Mouse (Mus musculus): Measurements from ENCODE around the gene Zfp580. TPM values are rescaled to one million over a fixed set of nuclear protein-coding genes. Genes with fewer than 3 reads are reported as not detected.
A peak's percentile ranks its signal among the peaks of the same experiment; 100 is the strongest.
"Not testable (repeated sequence)": the region's sequence is repeated elsewhere in the genome, so short reads cannot be mapped to it uniquely, and the experiment has no call there.

Zfp580 gene
- polyA plus RNA-seq, 1 experiment from 2014 or later, result 101 TPM

DNA sequence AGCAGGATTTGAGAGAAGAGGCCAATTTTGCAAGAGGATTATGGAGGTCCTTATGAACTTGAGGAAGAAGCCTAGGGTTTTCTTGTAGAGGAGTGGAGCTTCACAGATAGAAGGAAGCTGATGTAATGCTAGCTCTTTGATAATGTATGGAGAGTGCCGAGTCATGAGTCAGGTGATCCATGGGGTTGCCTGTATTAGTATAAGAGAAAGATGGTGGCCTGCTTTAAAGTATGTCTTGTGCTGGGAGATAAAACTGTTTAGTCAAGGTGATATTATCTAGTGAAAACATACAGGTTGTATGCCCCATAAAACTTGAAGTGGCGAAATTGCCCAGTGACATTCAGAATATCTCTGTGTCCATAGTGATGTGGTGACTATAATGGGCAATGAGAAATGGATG lies 25.6 kb downstream of the Zfp580 start:
- no peak overlapping the region for H3K4me2 ChIP-seq
- H3K27me3 ChIP-seq (replicated peaks), result no peaks in the 10 kb centered on the region
- H3K36me3 ChIP-seq, result peaks cover 63% of the 10 kb centered on the region
- H3K9ac ChIP-seq (replicated peaks), result no peak overlapping the region
- peaks cover 13% of the 10 kb centered on the region for H3K4me1 ChIP-seq
- 87% methylated on average over 2 of the region's 2 CpGs for WGBS
- H3K27ac ChIP-seq (replicated peaks), result no peak overlapping the region
- ATAC-seq (ENCODE audit: low FRiP score), result no peak
- no peak overlapping the region for H3K4me3 ChIP-seq (replicated peaks)
- no peaks in the 10 kb centered on the region for H3K9me3 ChIP-seq (replicated peaks)

DNA sequence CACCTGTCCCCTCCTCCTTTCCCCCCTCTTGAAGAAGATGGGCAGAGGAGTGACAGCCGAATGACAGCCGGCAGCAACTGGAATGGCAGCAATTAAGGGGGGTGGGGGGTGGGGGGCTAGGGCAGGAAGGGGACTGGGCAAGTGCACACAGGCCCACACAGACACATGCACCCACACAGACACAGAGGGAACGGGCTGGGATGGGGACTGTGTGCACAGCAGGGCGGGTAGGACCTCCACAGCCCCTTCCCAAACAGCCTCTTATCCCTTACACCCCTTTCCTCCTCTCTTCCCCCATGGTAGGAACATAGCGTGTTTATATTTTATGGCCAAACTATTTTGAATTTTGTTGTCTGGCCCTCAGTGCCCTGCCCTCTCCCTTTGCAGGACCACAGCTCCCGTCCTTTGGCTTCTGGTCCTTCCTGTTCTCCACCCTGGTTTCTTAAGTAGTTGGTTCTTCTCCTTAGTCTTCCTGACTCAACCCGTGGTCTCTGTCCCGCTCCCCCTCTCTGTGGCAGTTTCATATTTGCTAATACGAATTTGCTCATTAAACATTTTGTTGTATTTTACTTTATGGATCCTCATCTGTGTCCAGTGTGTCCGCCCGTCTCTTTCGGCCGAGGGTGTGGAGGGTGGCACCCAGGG lies 28.1 kb downstream of the Zfp580 start:
- Histone ChIP-seq H3K36me3 (peaks cover 46% of the 10 kb centered on the region), H3K9ac (replicated peaks) (peak overlapping the region; percentile 96; the same call in 1 of the 2 replicates)
- WGBS, result 51% methylated on average over 10 of the region's 13 CpGs

DNA sequence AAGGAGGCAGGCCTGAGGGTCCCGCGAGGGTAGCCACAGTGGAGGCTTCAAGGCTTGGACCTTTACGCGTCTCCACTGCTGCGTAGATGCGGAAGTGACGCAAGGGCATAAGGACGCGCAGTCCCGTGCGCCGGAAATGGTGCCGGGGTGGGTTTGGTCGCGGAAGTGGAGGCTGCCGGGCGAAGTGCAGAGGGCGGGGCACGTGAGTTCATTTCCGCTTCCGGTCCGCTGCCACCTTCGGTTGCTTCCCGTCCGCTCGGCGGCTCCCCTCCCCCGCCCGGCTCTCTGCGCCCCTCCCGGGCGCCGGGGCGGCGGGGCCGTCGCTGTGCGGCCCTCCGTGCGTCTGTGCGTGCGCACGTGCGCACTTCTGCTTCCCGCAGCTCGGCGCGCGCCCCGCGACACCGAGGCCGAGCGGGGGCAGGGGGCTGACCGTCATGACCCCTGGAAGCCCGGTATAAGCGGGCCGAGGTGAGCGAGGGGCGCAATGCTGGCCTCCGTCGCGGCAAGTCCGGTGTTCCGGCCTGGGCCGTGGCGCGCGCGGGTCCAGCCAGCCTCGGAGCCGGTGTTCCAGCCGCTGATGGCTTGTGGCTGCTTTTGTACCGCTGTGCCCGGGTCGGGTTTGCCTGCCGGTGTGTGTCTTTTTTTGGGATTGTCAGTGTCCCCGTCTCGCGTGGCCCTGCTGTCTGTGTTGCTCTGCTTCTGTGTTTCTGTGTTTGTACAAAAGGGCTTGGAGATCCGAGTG lies 28.8 kb downstream of the Zfp580 start, which contains the start of gene Epn1:
TSS of gene Epn1 (plus strand) at position 226 of the 742 bp plus-strand sequence.
- Histone ChIP-seq H3K27ac (replicated peaks) (peak within 1 kb of the TSS; percentile 88), H3K4me1 (peaks cover 32% of the 10 kb centered on the region), H3K36me3 (peaks cover 39% of the 10 kb centered on the region), H3K4me2 (peak within 1 kb of the TSS; percentile 67), H3K4me3 (replicated peaks) (peak within 1 kb of the TSS; percentile 94), H3K27me3 (replicated peaks) (no peaks in the 10 kb centered on the region), H3K9ac (replicated peaks) (peak within 1 kb of the TSS; percentile 96), H3K9me3 (replicated peaks) (no peaks in the 10 kb centered on the region)
- ATAC-seq (ENCODE audit: low FRiP score), result peak; percentile 96
- under 1% methylated on average over 78 of the region's 81 CpGs for WGBS

More for the DNA sequence above, 28.1 kb downstream of the Zfp580 start:
- peaks cover 30% of the 10 kb centered on the region for H3K4me1 ChIP-seq
- H3K27ac ChIP-seq (replicated peaks), result peak overlapping the region; percentile 88
- H3K27me3 ChIP-seq (replicated peaks); H3K9me3 ChIP-seq (replicated peaks): not testable (repeated sequence)
- peak overlapping the region; percentile 67 for H3K4me2 ChIP-seq
- peak overlapping the region; percentile 94 for H3K4me3 ChIP-seq (replicated peaks)
- peak; percentile 48 for ATAC-seq (ENCODE audit: low FRiP score)

DNA sequence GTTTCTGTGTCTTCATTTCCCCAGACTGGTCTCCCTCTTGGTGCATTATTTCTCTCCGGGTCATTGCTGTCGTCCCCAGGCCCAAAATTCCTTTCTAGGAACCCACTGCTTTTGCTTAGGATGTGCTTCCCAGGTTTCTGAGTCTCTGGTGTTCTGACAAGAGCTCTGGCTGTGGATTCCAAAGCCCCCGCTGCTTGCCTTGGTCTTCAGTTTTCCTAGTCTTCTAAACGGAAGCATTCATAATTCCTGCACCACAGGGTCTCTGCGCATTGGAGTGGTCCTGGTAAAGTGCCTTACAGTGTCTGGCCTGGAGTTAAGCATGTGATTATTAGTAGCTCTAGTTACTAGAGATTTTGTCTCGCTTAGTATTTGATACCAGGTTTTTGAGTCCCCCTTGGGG lies 29.5 kb downstream of the Zfp580 start:
- H3K9me3 ChIP-seq (replicated peaks), result no peaks in the 10 kb centered on the region
- H3K4me3 ChIP-seq (replicated peaks), result peak overlapping the region; percentile 94
- peak overlapping the region; percentile 67 for H3K4me2 ChIP-seq
- peaks cover 37% of the 10 kb centered on the region for H3K4me1 ChIP-seq
- H3K9ac ChIP-seq (replicated peaks), result peak overlapping the region; percentile 96
- ATAC-seq (ENCODE audit: low FRiP score), result no peak
- H3K36me3 ChIP-seq, result peaks cover 39% of the 10 kb centered on the region
- no peaks in the 10 kb centered on the region for H3K27me3 ChIP-seq (replicated peaks)
- 17% methylated on average over 6 of the region's 6 CpGs for WGBS
- peak overlapping the region; percentile 88 for H3K27ac ChIP-seq (replicated peaks)

DNA sequence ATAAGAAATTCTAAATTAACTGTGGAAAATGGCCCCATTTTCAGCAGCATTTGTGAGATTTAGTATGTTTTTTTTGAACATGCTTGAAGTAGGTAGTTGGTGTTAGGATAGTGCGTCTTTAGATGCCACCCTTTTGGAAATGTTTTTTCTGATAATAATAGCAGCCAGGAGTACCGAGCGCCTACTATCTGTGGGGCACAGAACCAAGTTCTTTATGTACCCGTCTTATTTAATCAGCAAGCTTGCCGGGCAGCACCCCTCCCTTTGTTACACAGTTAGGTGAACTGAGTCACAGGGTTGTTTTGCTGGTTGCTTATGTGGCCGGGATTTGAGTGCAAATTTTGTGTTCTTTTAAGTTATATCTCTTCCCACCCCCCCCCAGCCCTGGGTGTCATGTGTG lies 29.9 kb downstream of the Zfp580 start:
- Histone ChIP-seq H3K36me3 (peaks cover 36% of the 10 kb centered on the region), H3K27me3 (replicated peaks) (no peaks in the 10 kb centered on the region), H3K9ac (replicated peaks) (peak overlapping the region; percentile 96), H3K9me3 (replicated peaks) (no peaks in the 10 kb centered on the region), H3K4me1 (peaks cover 37% of the 10 kb centered on the region), H3K4me3 (replicated peaks) (peak overlapping the region; percentile 94), H3K27ac (replicated peaks) (0 out of 2 replicates have a peak overlapping the region, but pooled peaks have one; percentile 88), H3K4me2 (peak overlapping the region; percentile 67)
- no peak for ATAC-seq (ENCODE audit: low FRiP score)
- 80% methylated on average over 6 of the region's 6 CpGs for WGBS

DNA sequence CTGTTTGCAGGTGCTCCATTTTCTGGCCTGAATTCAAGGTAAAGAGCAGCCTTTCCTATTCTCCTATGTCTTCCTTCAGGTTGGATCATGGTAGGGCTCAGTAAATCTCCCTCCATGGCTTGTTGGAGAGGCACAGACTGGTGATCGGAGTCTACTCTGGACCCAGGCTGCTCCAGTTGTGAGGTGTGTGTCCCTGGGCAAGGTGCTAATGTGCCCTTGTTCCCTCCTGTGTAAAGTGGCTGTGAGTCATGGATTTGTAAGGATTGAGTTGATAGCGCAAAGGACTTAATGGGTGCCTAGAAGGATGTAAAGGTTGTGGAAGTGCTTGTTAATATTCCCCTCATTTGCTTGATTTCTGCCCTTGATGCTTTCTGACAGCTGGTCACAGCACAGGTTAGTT lies 30.6 kb downstream of the Zfp580 start:
- H3K27ac ChIP-seq (replicated peaks), result no peak overlapping the region
- H3K4me2 ChIP-seq, result peak overlapping the region; percentile 67
- peaks cover 38% of the 10 kb centered on the region for H3K4me1 ChIP-seq
- H3K9ac ChIP-seq (replicated peaks), result no peak overlapping the region
- H3K9me3 ChIP-seq (replicated peaks), result no peaks in the 10 kb centered on the region
- peak overlapping the region; percentile 94; the same call in 1 of the 2 replicates for H3K4me3 ChIP-seq (replicated peaks)
- no peak for ATAC-seq (ENCODE audit: low FRiP score)
- H3K36me3 ChIP-seq, result peaks cover 29% of the 10 kb centered on the region
- WGBS, result 94% methylated on average over 2 of the region's 2 CpGs
- H3K27me3 ChIP-seq (replicated peaks), result no peaks in the 10 kb centered on the region

DNA sequence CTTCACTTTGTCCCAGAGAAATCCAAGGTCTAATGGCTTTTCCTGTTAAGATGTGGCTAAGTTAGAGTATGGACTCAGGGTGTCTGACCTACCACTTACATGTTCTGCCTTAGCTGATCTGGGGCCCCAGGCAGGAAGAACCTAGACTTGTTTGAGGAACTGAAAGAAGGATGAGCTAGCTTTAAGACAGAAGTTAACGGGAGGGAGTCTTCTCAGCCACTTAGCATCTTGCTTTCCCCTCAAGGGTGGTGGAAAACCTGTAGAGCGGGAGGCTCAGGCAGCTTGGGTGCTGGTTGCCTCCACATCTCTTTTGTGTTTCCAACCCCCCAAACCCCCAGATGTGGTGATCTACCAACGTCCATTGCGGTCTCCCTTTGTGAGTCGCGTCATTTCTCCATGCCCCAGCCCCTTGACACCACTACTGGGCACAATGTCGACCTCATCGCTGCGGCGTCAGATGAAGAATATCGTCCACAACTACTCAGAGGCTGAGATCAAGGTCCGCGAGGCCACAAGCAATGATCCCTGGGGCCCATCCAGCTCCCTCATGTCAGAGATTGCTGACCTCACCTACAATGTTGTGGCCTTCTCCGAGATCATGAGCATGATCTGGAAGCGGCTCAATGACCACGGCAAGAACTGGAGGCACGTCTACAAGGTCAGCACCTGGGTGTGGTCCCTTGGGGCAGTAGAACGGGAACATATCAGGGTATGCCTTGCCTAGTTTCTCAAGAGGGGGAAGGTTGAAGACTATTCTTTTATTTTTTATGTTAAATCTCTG lies 32.2 kb downstream of the Zfp580 start:
- Histone ChIP-seq H3K4me1 (peaks cover 49% of the 10 kb centered on the region), H3K27me3 (replicated peaks) (no peaks in the 10 kb centered on the region), H3K9ac (replicated peaks) (no peak overlapping the region), H3K4me3 (replicated peaks) (no peak overlapping the region), H3K27ac (replicated peaks) (no peak overlapping the region), H3K36me3 (peaks cover 14% of the 10 kb centered on the region), H3K4me2 (no peak overlapping the region), H3K9me3 (replicated peaks) (no peaks in the 10 kb centered on the region)
- 93% methylated on average over 18 of the region's 18 CpGs for WGBS
- no peak for ATAC-seq (ENCODE audit: low FRiP score)

DNA sequence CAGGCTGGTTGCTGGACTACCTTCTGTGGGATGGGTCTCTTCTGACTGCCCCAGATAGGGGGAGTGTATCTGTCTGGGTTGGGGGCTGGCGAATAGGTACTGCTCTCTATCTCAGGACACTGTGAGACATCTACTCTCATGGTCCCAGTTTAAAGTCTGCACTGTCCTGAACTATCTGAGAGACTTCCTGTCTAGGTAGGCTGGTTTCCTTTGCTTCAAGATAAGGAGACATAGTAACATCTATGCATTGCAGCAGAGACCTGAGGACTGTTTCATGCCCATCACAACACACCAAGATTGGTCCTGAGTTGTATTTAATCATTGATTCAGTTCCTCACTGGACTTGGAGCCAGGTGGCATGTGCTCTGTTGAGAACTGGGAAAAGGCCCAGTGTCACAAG lies 34.2 kb downstream of the Zfp580 start:
- no peaks in the 10 kb centered on the region for H3K9me3 ChIP-seq (replicated peaks)
- H3K27ac ChIP-seq (replicated peaks), result no peak overlapping the region
- no peak overlapping the region for H3K4me3 ChIP-seq (replicated peaks)
- H3K36me3 ChIP-seq, result peaks cover 15% of the 10 kb centered on the region; the same call in 1 of the 2 replicates
- WGBS, result 100% methylated on average over 1 of the region's 1 CpGs
- no peak overlapping the region for H3K9ac ChIP-seq (replicated peaks)
- ATAC-seq (ENCODE audit: low FRiP score), result no peak
- no peak overlapping the region for H3K4me2 ChIP-seq
- no peaks in the 10 kb centered on the region for H3K27me3 ChIP-seq (replicated peaks)
- peaks cover 49% of the 10 kb centered on the region for H3K4me1 ChIP-seq

DNA sequence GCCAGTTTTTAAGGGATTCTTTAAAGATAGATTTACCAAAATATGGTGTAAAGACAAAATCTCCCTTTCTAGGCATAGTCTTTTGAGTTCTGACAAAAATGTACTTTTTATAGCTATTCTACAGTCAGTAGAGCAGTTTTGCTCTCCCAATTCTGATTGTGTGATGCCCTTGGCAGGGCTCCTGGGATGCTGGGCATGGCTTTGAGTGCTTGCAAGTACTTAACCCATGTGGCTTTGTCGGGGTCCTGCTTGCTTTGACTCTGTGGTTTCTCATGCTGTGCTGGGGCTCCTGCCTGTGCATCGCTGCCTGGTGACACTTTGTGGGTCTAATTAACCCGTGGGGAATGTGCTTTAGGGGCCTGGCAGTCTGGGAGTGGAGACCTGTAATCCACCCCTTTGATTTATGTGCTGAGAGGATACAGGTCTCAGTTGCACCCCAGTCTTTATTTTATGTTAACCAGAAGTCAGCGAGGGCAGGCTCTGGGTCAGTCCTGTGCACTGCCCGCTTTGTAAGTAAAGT lies 35.6 kb downstream of the Zfp580 start:
- ATAC-seq (ENCODE audit: low FRiP score), result no peak
- 63% methylated on average over 5 of the region's 5 CpGs for WGBS
- no peak overlapping the region for H3K4me3 ChIP-seq (replicated peaks)
- no peaks in the 10 kb centered on the region for H3K27me3 ChIP-seq (replicated peaks)
- no peak overlapping the region for H3K9ac ChIP-seq (replicated peaks)
- peaks cover 35% of the 10 kb centered on the region for H3K4me1 ChIP-seq
- H3K9me3 ChIP-seq (replicated peaks), result no peaks in the 10 kb centered on the region
- H3K4me2 ChIP-seq, result no peak overlapping the region
- H3K36me3 ChIP-seq, result peaks cover 24% of the 10 kb centered on the region; the same call in 1 of the 2 replicates
- no peak overlapping the region for H3K27ac ChIP-seq (replicated peaks)

DNA sequence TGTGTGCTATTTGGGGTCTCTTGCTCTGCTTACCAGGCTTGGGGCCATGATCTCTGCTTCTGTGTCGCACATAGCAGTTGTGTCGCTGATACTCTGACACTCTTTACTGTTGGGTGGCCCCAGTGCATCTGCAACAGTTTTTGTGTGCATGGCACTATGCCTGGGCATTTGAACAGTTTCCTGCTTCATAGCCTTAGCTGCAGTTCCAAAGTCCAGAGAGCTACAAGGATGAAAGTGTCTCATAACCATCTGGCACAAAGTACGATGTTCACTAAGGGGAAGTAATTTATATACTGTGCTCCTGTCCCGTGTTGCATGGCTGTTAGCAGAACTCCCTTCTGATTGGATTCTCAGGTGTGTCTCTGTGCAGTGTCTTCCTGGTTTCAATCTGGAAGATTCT lies 36.5 kb downstream of the Zfp580 start:
- Histone ChIP-seq H3K4me2 (no peak overlapping the region), H3K36me3 (peaks cover 30% of the 10 kb centered on the region; the same call in 1 of the 2 replicates), H3K27ac (replicated peaks) (no peak overlapping the region), H3K9me3 (replicated peaks) (no peaks in the 10 kb centered on the region), H3K4me3 (replicated peaks) (no peak overlapping the region), H3K4me1 (peaks cover 28% of the 10 kb centered on the region; the same call in 1 of the 2 replicates), H3K27me3 (replicated peaks) (no peaks in the 10 kb centered on the region), H3K9ac (replicated peaks) (no peak overlapping the region)
- ATAC-seq (ENCODE audit: low FRiP score), result no peak
- 87% methylated on average over 4 of the region's 4 CpGs for WGBS

DNA sequence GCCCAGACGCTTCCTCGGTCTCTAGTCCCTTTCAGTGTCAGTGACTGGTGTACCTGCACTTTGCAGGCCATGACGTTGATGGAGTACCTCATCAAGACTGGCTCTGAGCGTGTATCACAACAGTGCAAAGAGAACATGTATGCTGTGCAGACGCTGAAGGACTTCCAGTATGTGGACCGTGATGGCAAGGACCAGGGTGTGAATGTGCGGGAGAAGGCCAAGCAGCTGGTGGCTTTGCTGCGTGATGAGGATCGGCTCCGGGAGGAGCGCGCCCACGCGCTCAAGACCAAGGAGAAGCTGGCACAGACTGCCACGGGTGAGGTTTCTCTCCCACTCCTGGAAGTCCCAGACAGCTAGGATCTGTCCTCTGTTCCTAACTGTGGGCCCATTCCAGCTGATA lies 38.5 kb downstream of the Zfp580 start:
- WGBS, result 92% methylated on average over 15 of the region's 15 CpGs
- Histone ChIP-seq H3K36me3 (peaks cover 39% of the 10 kb centered on the region), H3K27me3 (replicated peaks) (no peaks in the 10 kb centered on the region), H3K4me3 (replicated peaks) (no peak overlapping the region), H3K27ac (replicated peaks) (no peak overlapping the region), H3K9me3 (replicated peaks) (no peaks in the 10 kb centered on the region), H3K4me1 (peaks cover 16% of the 10 kb centered on the region; the same call in 1 of the 2 replicates), H3K9ac (replicated peaks) (no peak overlapping the region), H3K4me2 (no peak overlapping the region)
- ATAC-seq (ENCODE audit: low FRiP score), result no peak
